Mouse (Mus musculus) liver, embryonic 14.5 days (tissue): Measurements from ENCODE around the gene Pex11b.

Experiments
- CTCF ChIP-seq: IDR thresholded peaks from 2 replicates; pipeline ENCODE4 v1.5.1; 2016; ENCODE audit warnings: antibody characterized with exemption, low read depth, control low read depth
- EP300 ChIP-seq: IDR thresholded peaks from 2 replicates; pipeline ENCODE4 v1.6.1; 2016; ENCODE audit warnings: antibody characterized with exemption, low read depth

GRCm38 (mm10) chr3:96593790-96594560 lies 41.2 kb upstream of the Pex11b start, which contains the start of gene Polr3gl:
- 0 out of 2 replicates have a peak, but pooled peaks have one; percentile 45 for TF ChIP-seq CTCF
- no peak for TF ChIP-seq EP300
